Mouse (Mus musculus) brain, embryonic 14.5 days (tissue): ENCODE data around the gene Bex6.

Experiments used
- CTCF ChIP-seq: fragments of 200-500 bp; IDR thresholded peaks from 2 replicates; pipeline ENCODE4 v1.5.1; 2012; ENCODE audit warnings: inconsistent platforms, mild to moderate bottlenecking, moderate library complexity, borderline replicate concordance; ENCODE audit not compliant: insufficient read depth, insufficient read length; ENCODE audit errors: extremely low read depth
- POLR2A ChIP-seq: fragments of 200-500 bp; IDR thresholded peaks from 2 replicates; pipeline ENCODE4 v1.6.1; 2012; ENCODE audit warnings: mild to moderate bottlenecking, inconsistent platforms, borderline replicate concordance; ENCODE audit not compliant: poor library complexity, insufficient read depth, insufficient read length, severe bottlenecking; ENCODE audit errors: extremely low read depth

DNA sequence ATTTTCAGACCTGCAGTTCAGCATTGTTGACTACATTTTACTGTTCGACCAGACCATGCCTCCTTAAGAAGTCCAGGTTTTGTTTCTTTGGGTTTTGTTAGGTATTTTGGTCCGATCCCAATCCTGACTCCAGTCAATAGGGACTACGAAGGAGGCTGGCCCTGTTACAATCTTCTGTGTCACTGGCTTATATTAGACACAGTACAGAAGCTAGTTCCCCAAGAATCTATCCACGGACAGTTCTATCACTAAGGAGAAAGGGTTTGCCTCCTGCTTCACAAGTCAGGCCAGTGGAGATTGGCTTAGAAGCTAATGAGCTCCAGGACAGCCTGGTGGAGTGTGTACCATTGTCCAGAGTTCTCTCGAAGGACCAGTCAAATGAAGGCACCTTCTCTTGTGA is 15.7 kb upstream of the Bex6 start:
- TF ChIP-seq CTCF (no peak), POLR2A (no peak)
